Mouse (Mus musculus) G1E (cell line): ENCODE results near the gene Mllt11.

Experiments used
- CTCF ChIP-seq: IDR thresholded peaks from 2 replicates; pipeline ENCODE4 v1.5.1; 2012; ENCODE audit warnings: low read depth, low read length, inconsistent platforms, mixed read lengths
- GATA1 ChIP-seq: IDR thresholded peaks from 2 replicates; pipeline ENCODE4 v1.6.1; 2012; ENCODE audit warnings: borderline replicate concordance, low read length, inconsistent platforms, mixed read lengths
- GATA2 ChIP-seq: IDR thresholded peaks from 2 replicates; pipeline ENCODE4 v1.6.1; 2012; ENCODE audit warnings: low read depth, low read length, inconsistent platforms, borderline replicate concordance
- TAL1 ChIP-seq: conservative IDR thresholded peaks from 2 replicates; pipeline ENCODE4 v1.6.1; 2012; ENCODE audit warnings: low read depth, low read length, inconsistent platforms, mixed read lengths

DNA sequence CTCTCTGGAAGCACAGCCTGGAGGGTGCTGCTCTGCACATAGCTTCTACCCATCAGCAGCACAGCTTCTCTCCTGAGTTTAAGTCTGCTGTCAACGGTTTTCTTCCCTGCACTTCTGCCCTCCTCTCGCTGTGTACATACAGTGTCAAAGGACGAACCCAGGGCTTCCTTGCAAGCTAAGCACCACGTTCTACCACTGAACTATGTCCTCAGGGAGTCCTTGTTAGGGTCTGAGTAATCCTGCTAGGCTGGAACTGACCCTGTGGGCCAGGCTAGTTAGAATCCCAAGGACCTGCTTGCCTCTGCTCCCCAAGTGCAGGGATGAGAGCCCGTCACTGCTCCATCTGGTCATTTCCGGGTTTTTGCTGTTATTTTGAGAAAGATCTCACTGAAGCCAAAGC lies 45.1 kb downstream of the Mllt11 start:
- no peak for TF ChIP-seq CTCF
- TF ChIP-seq TAL1 = no peak
- no peak for TF ChIP-seq GATA1
- no peak for TF ChIP-seq GATA2
